Mouse (Mus musculus) C2C12 (cell line): ENCODE measurements around the gene Cacna2d3. TPM values are rescaled to one million over a fixed set of nuclear protein-coding genes. Genes with fewer than 3 reads are reported as not detected.

Source experiments
- H3K27me3 ChIP-seq: one replicate; pipeline ENCODE4 v1.6.1; 2011; ENCODE audit not compliant: control insufficient read depth, insufficient read depth, insufficient read length
- H3K36me3 ChIP-seq: one replicate; pipeline ENCODE4 v1.6.1; 2011; ENCODE audit not compliant: control insufficient read depth, insufficient read depth
- H3K4me3 ChIP-seq: one replicate; pipeline ENCODE4 v1.5.1; 2011; ENCODE audit warnings: mild to moderate bottlenecking, control low read depth; ENCODE audit not compliant: poor library complexity, insufficient read depth, severe bottlenecking
- H3K79me2 ChIP-seq: one replicate; pipeline ENCODE4 v1.6.1; 2011; ENCODE audit not compliant: control insufficient read depth, insufficient read depth
- H3K79me3 ChIP-seq: one replicate; pipeline ENCODE4 v1.6.1; 2011; ENCODE audit warnings: low read depth, control low read depth
- H3ac ChIP-seq: one replicate; pipeline ENCODE3; 2011; ENCODE audit warnings: low read depth; ENCODE audit not compliant: control insufficient read depth, insufficient read length
- CEBPB ChIP-seq: IDR thresholded peaks from one replicate; pipeline ENCODE4 v1.6.1; 2011; ENCODE audit warnings: low read depth, mild to moderate bottlenecking, control low read depth, moderate library complexity
- CTCF ChIP-seq: IDR thresholded peaks from one replicate; pipeline ENCODE4 v1.5.1; 2011; ENCODE audit not compliant: control insufficient read depth, insufficient read depth, insufficient read length
- FOSL1 ChIP-seq: IDR thresholded peaks from one replicate; pipeline ENCODE4 v1.8.0; 2011; ENCODE audit warnings: mild to moderate bottlenecking, low read length; ENCODE audit not compliant: poor library complexity, insufficient read depth, severe bottlenecking
- MAX ChIP-seq: IDR thresholded peaks from one replicate; pipeline ENCODE4 v1.6.1; 2011; ENCODE audit warnings: mild to moderate bottlenecking, control low read depth
- MYOD1 ChIP-seq: IDR thresholded peaks from one replicate; pipeline ENCODE4 v1.6.1; 2011; ENCODE audit warnings: low read depth; ENCODE audit not compliant: control insufficient read depth, insufficient read length
- MYOG ChIP-seq: IDR thresholded peaks from one replicate; pipeline ENCODE4 v1.6.1; 2011; ENCODE audit not compliant: control insufficient read depth, insufficient read length; ENCODE audit errors: extremely low read depth
- USF1 ChIP-seq: IDR thresholded peaks from one replicate; pipeline ENCODE4 v1.6.1; 2011; ENCODE audit warnings: low read depth, mild to moderate bottlenecking, control low read depth, moderate library complexity
- polyA plus RNA-seq: library from polyadenylated mRNA; unstranded; fragments of >200 nt; fragmentation: generic; extraction: Trizol; gene quantifications from one replicate; pipeline ENCODE4 v1.2.1, GENCODE M21; 2012; ENCODE audit warnings: missing spikeins

Gene Cacna2d3
- polyA plus RNA-seq, 1 experiment, result not detected

- H3ac ChIP-seq, result no peak overlapping the region
- H3K27me3 ChIP-seq, result no peaks in the 10 kb centered on the region
- H3K36me3 ChIP-seq, result no peaks in the 10 kb centered on the region
- H3K79me3 ChIP-seq, result no peaks in the 10 kb centered on the region
- no peaks in the 10 kb centered on the region for H3K79me2 ChIP-seq
- H3K4me3 ChIP-seq, result no peak overlapping the region
- TF ChIP-seq MYOG, result no peak
- TF ChIP-seq MAX, result no peak
- TF ChIP-seq MYOD1, result no peak
- no peak for TF ChIP-seq CEBPB
- TF ChIP-seq USF1, result no peak
- TF ChIP-seq FOSL1, result no peak
- no peak for TF ChIP-seq CTCF
Measured at GRCm38 (mm10) chr14:29267233-29267874, 454.3 kb downstream of the Cacna2d3 start.

GRCm38 (mm10) chr14:29260621-29261020 lies 461.0 kb downstream of the Cacna2d3 start:
- Histone ChIP-seq H3K36me3 (no peaks in the 10 kb centered on the region), H3K4me3 (no peak overlapping the region), H3ac (no peak overlapping the region), H3K27me3 (no peaks in the 10 kb centered on the region), H3K79me2 (no peaks in the 10 kb centered on the region), H3K79me3 (no peaks in the 10 kb centered on the region)
- TF ChIP-seq CEBPB (no peak), MAX (no peak), CTCF (no peak), MYOD1 (no peak), FOSL1 (no peak), MYOG (no peak), USF1 (no peak)

- Histone ChIP-seq H3K79me3 (no peaks in the 10 kb centered on the region), H3ac (no peak overlapping the region), H3K79me2 (no peaks in the 10 kb centered on the region), H3K27me3 (no peaks in the 10 kb centered on the region), H3K36me3 (no peaks in the 10 kb centered on the region), H3K4me3 (no peak overlapping the region)
- TF ChIP-seq MAX (no peak), USF1 (no peak), FOSL1 (no peak), CTCF (no peak), CEBPB (no peak), MYOG (no peak), MYOD1 (no peak)
Measured at GRCm38 (mm10) chr14:29243516-29243915, 478.1 kb downstream of the Cacna2d3 start.

GRCm38 (mm10) chr14:29238446-29238845 lies 483.2 kb downstream of the Cacna2d3 start:
- Histone ChIP-seq H3K27me3 (no peaks in the 10 kb centered on the region), H3K79me2 (no peaks in the 10 kb centered on the region), H3K79me3 (no peaks in the 10 kb centered on the region), H3K4me3 (no peak overlapping the region), H3K36me3 (no peaks in the 10 kb centered on the region), H3ac (no peak overlapping the region)
- no peak for TF ChIP-seq MYOG
- no peak for TF ChIP-seq MAX
- no peak for TF ChIP-seq USF1
- no peak for TF ChIP-seq CTCF
- no peak for TF ChIP-seq MYOD1
- no peak for TF ChIP-seq CEBPB
- TF ChIP-seq FOSL1, result no peak

- H3ac ChIP-seq, result no peak overlapping the region
Measured at GRCm38 (mm10) chr14:29228976-29229716, 492.5 kb downstream of the Cacna2d3 start.

More at GRCm38 (mm10) chr14:29228976-29229716, 492.5 kb downstream of the Cacna2d3 start:
- H3K4me3 ChIP-seq, result no peak overlapping the region
- TF ChIP-seq MAX, result no peak
- TF ChIP-seq CEBPB, result no peak
- no peak for TF ChIP-seq USF1
- no peak for TF ChIP-seq MYOG
- no peak for TF ChIP-seq MYOD1
- TF ChIP-seq CTCF, result no peak
- no peak for TF ChIP-seq FOSL1
- H3K36me3 ChIP-seq, result no peaks in the 10 kb centered on the region
- no peaks in the 10 kb centered on the region for H3K79me2 ChIP-seq
- no peaks in the 10 kb centered on the region for H3K27me3 ChIP-seq
- H3K79me3 ChIP-seq, result no peaks in the 10 kb centered on the region
